Mouse (Mus musculus): Measurements from ENCODE around the gene Csf2ra. TPM values are rescaled to one million over a fixed set of nuclear protein-coding genes. Genes with fewer than 3 reads are reported as not detected.
"Not testable (repeated sequence)": the region's sequence is repeated elsewhere in the genome, so short reads cannot be mapped to it uniquely, and the experiment has no call there.

Gene Csf2ra
- total RNA-seq (2021), result 10 to 100 TPM; 38.3 to 38.6 TPM

DNA sequence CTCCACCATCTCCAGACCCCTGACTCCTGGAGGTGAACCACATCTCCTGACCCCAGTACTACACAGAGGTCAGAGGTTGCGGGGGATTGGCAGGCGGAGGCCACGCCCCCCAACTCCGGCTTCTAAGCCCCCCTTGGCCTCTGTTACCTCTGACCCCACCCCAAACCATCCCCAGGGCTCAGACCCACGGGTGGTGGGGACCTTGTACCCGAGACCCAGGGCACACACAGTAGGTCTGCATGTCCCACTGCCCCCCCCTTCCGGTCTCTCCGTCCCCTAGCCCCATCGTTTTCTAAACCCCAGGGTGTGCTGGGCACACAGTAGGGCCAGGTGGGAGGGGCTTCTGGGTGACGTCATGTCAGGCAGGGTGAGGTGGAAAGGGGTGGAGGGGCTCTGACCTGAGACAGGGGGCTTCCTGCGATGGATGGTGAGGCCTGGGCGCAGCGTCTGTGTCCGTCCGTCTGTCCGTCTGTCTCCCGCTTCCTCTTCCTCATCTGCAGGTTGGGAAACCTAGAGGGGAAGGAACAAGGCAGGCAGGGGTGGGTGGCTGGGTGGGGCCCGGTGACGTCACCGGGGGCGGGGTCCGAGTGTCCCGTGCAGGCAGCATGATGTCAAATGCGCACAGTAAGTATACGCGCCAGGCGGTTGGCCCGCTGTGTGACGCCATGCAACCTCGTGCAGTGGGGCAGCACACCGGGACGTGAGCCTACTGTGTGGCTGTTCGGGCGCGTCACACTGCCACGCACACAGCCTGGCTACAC, at the start of gene Csf2ra:
TSS of gene Csf2ra (minus strand) at position 489 of the 761 bp plus-strand sequence.
- DNase-seq, result peak in 1 of 2 experiments; percentile 16

DNA sequence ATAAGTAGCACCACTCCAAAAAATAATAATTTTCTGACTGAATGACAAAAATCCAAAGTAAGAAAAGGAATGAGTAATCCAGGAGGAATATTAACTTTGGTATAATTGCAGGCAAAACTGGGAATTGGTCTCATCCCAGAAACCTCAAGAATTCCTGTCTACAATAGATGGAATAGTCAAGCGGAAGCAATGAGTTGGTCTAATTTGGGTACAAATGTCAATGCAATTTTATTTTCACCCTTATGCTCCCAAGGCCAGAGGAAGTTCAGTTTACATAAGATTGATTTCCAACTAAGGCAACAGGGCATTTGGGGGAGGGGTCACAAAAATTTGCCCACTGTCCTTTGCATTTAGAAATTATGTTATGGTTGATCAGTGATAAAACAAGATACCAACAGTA, 47.2 kb upstream of the Csf2ra start:
- no peak for DNase-seq

DNA sequence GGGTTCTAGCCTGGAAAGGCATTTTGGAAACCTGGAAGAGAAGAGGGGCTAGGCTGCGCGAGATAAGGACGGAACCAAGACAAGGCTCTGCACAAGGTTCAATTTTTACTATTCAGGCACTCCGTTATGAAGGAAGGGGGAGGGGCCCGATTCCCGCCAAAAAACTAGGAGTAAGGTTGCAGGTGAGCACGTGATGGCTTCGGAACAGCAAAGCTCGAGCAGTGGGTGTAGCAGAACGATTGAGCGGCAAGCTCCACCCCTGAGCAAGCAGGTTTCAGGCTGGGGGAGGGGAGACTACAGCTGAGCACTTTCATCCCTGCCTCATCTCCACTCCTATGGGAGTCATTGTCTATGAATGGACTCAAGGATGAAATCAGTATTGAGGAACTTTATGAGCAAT, 40.9 kb upstream of the Csf2ra start:
- not testable (repeated sequence) for DNase-seq

DNA sequence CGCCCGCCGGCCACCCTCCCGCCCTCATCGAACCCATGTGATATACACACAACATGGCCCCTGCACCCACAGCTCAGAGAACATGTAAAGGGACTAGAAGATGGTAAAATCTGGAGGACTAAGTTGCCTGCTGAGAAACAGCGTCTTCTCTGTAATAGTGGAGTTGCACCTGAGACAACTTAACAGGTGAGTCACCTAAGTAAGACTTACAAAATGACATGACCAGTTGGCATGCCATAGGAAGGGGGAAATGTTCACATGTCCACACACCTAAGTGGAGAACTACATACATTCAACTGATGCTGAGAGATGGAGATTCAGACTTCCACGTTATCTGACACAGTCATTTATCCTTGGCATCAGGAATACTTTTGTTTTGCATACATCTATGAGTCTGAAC, 38.9 kb upstream of the Csf2ra start:
- DNase-seq, result no peak

DNA sequence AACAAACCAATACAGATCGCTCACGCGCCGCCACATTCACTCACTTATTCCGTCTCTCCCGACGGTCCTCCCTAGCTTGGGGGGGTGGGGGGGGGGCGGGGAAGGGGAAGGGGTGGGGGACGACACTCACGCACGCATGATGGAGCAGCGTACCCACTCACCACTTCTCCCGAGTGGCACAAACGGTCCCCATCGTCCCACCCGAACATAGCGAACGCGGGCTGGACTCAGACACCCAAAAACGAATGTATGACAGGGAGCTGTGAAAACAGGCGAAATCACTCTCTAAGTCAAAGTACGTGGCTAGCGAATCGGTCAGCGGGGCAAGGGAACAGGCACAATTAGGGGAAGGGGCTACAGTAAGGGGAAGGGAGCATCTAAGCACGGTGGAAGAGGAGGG, 38.4 kb upstream of the Csf2ra start:
- DNase-seq, result peak; percentile 15 to 23

DNA sequence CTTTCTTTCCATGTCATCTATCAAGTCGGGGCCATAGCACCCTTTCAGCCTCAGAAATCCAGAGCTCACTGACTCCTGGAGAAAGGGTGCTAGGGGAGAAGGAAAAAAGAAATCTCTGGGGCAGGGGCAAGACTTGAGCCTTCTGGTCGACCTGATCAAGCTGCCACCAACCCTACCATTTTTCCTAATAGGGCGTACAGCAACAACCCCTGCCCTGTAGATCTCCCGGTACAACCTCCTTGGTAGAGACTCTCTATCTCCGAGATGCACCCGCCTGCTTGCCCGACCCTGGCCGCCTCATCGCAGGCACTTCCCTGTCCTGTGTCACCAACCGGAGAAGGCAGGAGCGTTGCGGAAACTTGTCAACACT, 38.0 kb upstream of the Csf2ra start:
- peak; percentile 30 to 33 for DNase-seq

DNA sequence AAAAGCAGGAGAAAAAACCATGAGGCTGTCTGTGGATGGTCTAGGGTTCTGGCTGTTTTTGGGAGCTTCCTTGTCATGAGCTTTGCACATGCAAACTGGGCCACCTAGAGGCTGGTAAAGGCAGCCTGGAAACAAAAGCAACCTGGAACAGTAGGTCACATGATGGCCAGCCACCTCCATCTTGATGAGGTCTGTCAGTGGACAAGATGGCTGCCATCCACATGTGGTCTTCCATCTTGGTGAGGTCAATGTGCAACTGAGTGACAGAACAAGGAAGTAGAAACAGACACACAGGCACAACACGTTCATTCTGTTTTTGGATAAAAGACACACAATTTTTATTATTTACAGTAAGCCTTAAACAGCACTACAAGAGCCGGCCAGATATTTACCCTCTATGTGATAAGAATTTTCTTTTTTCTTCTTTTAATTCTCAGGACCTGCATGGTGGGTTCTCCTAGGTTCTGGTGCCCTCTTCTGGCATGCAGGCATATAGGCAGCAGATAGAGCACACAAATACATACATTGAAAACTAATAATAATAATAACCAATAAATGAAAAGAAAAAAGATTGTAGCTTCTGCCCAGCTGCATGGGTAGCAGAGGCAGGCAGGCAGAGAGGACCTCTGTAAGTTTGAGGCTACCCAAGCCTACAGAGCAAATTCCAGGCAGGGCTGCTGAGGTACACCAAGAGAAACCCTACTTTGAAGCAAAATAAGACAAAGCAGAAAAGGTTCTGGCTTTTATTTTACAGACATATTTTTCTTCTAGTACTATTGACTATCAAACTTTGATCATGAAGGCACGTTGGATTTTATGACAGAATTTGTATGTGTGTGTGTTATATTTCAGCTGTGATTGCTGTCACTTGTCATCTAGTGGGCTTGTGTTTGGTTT, 37.4 kb upstream of the Csf2ra start:
- peak; percentile 19 for DNase-seq

DNA sequence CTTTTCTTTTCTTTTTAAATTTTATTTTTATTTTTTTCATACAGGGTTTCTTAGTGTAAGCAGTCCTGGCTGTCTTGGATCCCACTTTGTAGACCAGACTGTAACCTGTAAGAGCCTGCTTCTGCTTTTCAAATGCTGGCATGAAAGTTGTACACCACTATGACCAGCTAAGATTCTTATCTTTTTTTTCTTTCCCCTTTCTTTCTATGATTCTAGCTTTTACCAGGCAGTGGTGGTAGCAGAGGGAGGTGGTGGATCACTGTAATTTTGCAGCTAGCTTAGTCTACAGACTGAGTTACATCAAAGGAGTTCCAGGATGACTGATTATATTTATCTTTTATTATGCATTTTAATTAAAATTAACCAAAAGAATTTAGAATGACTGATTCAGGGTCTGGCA, 36.7 kb upstream of the Csf2ra start:
- DNase-seq, result no peak

DNA sequence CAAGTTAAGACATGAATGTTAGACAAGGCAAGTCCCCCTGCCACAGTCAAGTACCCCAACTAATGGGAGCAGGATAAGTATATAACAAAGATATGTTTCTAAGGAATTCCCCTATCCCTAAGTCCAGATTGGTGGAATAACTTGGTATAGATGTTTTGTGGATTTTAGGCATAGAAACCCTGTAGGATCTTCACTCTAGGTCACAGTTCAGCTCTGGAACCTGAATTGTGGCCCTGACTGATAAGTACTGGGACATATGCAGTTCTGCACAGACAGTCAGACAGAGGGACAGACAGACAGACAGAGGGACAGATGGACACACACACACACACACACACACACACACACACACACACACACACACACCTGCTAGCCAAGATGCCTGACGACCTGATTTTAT, 36.0 kb upstream of the Csf2ra start:
- DNase-seq, result no peak

DNA sequence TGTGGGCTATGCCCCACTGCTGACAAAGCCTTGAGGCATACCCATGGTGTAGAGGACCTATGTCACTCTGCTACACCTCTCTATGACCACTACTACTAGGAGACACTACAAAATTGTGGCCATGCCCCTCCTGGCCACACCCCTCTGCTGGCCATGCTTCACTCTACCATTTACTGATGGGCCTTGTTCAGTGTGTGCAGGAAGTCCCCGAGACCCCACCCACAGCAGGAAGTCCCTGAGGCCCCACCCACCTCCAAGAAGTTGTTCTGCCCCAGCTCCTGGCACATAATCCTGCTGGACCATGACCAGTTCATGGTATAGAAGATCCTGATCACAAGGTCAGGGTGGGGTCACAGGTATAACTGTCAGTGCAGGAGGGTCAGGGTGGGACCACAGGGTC, 33.0 kb upstream of the Csf2ra start:
- DNase-seq, result no peak

DNA sequence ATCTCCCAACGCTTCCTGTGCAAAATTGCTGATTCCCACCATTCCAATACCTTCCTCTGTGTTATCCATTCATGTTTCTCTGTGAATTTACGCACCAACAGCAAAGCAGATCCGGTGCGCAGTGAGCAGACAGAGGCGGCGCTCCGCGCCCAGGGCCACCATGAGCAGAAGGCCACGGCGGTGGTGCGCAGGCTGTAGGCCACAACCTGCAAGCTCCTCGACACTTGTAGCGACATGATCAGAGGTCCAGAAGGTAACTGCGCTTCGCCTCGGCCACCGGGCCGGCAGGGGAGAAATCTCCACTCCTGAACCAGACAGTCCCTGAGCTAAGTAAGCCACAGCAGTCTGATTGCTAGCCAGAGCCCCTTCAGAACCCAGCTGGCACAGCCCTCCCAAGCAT, 29.5 kb upstream of the Csf2ra start:
- DNase-seq, result no peak

DNA sequence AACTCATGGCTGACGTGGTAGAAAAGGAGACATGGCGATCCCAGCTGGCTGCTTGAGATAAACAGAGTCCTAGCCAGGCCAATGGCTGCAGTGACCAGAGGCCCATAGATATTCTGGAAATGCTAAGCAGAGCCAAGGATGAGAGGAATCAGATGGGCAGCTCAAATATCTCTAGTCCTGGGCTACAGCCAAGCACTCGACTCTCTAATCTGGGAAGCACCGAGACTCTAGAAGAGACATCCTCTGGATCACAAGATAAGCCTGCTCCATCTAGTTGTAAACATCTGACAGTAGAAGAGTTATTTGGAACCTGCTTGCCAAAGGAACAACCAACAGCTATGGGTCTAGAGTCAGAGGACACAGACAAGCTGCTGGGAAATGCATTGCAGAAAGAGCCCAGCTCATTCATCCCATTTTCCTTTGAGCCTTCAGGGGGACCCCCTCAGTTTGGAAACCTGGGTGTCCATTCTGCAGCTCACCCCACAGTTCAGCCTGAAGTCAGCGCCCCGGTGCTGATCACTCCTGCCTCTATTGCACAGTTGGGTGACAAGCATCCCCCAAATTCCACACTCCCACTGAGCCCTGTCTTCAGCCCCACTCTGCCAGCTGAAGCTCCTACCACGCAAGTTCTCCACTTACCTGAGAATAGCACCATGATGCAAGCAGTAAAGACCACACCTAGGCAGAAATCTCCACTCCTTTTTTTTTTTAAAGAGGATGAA, 28.1 kb upstream of the Csf2ra start:
- no peak for DNase-seq

DNA sequence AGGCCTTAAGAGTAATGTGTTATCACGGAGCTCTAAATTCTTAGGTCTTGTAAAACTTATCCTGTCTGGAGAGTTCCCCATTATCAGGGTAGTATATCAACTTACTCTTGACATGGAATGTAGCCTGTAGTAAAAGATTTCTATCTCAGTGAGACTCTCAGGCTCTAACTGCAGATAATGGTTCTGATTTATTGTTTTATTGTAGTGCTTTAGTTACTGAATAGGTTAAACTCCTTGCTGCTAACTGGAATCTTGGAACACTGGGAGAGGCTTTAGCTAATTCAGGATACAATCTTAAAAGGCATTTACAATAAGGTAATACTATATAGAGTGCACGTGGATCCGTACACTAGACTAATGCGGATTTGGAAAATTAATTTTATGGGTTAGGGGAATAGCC, 19.1 kb upstream of the Csf2ra start:
- not testable (repeated sequence) for DNase-seq

DNA sequence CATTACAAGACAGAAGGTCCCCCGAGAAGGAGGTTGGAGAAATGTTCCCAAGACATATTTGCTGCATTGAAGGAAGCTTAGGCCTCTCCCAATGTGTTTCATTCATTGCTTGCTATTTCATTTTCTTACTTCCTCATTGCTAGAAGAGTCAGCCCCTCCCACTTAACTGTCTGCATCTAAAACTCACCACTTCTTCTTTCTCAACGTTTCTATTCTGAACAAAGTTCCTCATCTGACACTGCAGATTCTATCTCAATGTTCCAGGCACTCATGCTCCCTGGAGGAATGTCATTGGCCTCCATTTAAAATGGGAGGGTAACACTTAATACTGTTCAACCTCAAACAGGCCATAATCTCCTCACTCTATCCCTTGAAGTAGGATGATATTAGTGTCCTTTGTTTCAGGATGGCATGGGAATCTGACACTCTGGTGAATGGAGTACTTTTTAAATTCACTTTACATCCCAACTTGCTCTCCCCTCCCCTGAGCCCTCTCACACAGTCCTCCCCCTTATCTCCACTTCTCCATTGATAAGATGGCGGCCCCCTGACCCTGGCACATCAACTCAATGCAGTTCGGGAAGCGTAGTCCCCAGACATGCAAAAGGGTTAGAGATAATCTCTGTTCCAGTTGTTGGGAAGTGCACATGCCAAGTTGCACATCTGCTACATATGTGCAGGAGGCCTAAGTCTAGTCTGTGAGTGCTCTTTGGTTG, 16.6 kb upstream of the Csf2ra start:
- no peak for DNase-seq

DNA sequence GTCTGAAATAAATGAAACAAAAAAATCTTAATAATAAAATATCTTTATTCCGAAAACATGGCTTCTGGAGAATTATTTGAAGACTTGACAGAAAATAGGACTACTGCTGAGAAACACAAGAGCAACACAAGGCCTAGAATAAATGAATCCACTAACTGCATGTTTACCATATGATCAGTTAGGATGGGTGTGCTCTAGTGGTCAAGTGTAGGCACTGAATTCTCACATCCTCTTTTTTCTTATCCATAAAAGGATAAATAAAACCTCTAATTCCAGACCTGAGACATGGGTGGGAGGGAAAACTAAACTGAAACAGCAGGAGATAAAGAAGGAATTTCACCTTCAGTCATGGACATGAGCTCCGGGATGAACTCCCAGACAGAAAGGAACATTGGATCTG, 9.7 kb upstream of the Csf2ra start:
- DNase-seq, result no peak

DNA sequence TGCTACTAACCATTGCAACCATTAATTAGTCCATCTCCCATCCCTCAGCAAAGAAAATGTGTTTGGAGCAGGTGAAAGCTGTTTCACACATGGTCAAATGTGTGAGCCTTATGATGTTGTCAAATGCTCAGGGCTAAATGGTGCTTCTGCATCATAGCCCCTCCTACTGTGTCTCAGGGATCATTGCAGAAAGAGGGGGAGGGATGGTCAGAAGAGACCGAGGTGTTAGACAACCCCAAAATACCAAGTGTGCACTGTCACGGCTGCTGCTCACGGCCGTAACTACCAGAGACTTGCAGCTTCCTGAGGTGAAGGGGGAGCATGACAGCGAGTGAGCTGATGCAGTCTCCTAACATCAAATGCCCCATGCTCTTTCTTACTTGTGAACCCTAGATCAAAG, 6.3 kb upstream of the Csf2ra start:
- no peak for DNase-seq

DNA sequence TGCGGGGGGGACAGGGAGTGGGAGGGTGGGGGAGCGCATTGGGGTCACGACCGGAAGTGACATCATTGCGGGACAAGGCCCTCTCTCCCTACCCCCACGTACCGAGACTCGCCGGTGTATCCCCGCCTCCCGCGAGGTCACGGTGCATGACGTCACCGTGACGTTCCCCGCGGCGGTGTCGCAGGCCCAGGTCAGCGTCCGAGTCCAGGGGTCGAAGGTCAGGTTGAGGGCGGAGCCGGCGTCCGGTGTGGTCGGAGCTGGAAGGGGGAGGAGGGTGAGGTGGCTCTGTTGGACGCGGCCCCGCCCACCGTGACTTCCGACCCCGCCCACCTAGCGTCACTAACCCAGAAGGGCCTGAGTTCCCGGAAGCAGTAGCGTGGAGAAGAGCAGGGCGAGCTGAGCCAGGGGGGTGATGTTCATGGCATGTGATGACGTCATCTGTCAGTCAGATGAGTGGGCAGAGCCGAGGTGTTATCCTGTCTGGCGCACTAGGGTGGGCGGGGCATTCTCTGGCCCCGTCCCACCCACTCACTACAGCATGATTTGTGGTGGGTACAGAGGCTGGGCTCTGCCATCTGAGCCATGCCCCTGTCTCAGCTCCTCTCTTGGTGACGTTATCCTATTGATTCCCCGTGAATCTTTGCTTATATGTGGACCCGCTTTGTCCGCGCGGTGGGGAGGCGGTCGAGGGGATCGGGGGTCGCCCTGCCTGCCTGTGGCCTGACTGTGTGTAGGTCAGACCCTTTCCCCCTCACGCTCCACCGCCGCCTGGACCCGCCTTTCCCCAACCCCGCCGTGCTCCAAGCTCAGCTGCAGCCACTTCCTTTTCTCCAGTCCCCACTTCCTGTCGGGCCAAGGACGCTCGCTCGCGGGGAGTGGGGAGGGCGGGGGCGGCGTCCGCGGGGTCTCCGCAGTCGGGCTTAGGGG, 1.0 kb downstream of the Csf2ra start:
- DNase-seq, result peak; percentile 86 to 87

DNA sequence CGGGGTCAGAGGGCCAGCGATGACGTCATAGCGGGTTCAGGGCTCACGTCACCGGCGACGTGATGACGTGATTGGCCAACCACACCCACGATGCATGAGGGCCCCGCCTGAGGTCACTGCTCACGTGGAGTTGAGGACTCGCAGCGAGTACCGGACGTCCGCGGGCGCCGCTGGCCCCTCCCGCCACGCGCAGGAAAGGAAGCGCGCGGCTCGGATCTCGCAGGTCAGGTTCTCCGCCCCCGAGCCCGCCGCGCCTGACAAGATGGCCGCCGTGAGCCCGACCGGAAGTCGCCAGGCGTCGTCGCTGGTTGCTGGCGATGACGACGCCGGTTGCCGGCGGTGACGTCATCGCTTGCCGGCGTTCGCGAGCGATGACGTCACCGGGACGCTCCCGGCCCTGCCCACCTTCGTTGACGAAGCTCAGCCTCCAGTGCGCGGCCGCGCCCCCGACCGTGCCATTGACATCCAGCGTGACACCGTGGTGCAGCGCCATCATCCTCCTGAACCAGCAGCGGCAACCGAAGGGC, 1.8 kb downstream of the Csf2ra start:
- DNase-seq, result peak; percentile 73 to 75

DNA sequence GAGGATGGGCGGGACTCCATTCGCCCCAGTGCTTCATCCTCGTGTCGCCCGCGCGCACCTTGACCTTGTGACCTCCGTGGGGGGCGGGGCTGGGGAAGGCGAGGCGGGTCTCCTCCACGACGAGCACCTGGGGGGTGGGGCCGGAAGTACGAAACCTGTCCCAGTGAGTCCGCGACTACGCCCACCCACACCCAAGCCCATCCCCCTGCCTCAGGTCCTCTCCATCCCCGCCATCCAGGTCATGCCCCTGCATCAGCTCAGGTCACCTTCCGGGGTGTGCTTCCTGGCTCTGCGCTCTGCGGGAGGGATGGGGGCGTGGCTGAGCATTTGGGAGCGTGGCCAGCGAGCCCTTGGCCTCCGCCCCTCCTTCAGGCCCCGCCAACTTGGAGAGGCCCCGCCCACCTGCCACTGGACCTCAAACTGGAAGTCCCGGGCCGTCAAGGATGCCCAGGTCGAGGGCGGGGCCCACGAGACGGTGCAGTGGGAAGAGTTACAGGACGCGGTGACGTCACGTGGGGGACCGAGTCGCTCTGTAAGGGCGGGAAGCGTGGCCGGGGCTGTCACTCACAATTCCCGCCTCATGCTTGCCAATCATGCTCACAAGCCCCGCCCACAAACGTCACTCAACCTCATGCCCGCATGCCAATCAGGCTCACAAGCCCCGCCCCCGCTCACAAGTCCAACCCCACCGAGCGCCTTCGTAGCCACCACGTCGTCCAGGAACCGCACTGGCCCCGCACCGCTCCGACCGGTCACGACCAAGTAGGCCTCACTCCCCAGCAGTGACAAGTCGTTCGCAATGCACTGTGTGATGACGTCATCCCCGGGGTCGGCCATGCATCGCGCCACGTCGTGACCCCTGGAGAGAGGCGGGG, 2.5 kb downstream of the Csf2ra start:
- peak; percentile 84 to 85 for DNase-seq
